Mouse (Mus musculus) forebrain, embryonic 14.5 days (tissue): ENCODE data around the gene Rab11fip5. TPM values are rescaled to one million over a fixed set of nuclear protein-coding genes. Genes with fewer than 3 reads are reported as not detected.

Experiments used
- ATAC-seq: fragments of 200-750 bp; cut with Nextera tagmentation; 2 replicates; pipeline ENCODE4 v1.8.0; 2017; ENCODE audit warnings: mild to moderate bottlenecking, moderate library complexity
- DNase-seq: peaks from one replicate; pipeline ENCODE4 v3.0.0-alpha.2; 2015; ENCODE audit warnings: low spot score
- H3K27ac ChIP-seq: fragments of 300-500 bp; sonication (generic); 2 replicates; pipeline ENCODE4 v1.5.1; 2014; ENCODE audit warnings: low read depth, mild to moderate bottlenecking, control low read depth, low read length, moderate library complexity
- H3K27me3 ChIP-seq: fragments of 300-500 bp; sonication (generic); replicated peaks from 2 replicates; pipeline ENCODE4 v1.6.1; 2014; ENCODE audit warnings: low read length, control low read depth, mixed read lengths; ENCODE audit not compliant: control insufficient read depth, insufficient read depth
- H3K36me3 ChIP-seq: fragments of 300-500 bp; sonication (generic); 2 replicates; pipeline ENCODE4 v1.6.1; 2014; ENCODE audit warnings: low read length, control low read depth; ENCODE audit not compliant: control insufficient read depth, insufficient read depth
- H3K4me1 ChIP-seq: fragments of 300-500 bp; sonication (generic); 2 replicates; pipeline ENCODE4 v1.6.1; 2014; ENCODE audit warnings: antibody characterized with exemption, low read length, control low read depth; ENCODE audit not compliant: control insufficient read depth, insufficient read depth
- H3K4me2 ChIP-seq: fragments of 300-500 bp; sonication (generic); 2 replicates; pipeline ENCODE4 v1.6.1; 2014; ENCODE audit warnings: mild to moderate bottlenecking, control low read depth, low read length
- H3K4me3 ChIP-seq: fragments of 300-500 bp; sonication (generic); 2 replicates; pipeline ENCODE4 v1.5.1; 2014; ENCODE audit warnings: low read depth, low read length, control low read depth
- H3K9ac ChIP-seq: fragments of 300-500 bp; sonication (generic); 2 replicates; pipeline ENCODE4 v1.6.1; 2014; ENCODE audit warnings: mild to moderate bottlenecking, low read length, control low read depth, moderate library complexity
- H3K9me3 ChIP-seq: fragments of 300-500 bp; sonication (generic); replicated peaks from 2 replicates; pipeline ENCODE4 v1.6.1; 2016; ENCODE audit warnings: low read length, control low read depth, mixed read lengths; ENCODE audit not compliant: control insufficient read depth
- WGBS: fragments of 180-500 bp; shearing (Covaris S2); extraction: QIAGEN DNeasy Blood & Tissue Kit; methylation state at CpG from one replicate; pipeline ENCODE4 v1.1.7; 2014; 5-methylcytosine and 5-hydroxymethylcytosine counted together
- polyA plus RNA-seq: library from polyadenylated mRNA; unstranded; fragments of >200 nt; fragmentation: Nextera tagmentation; extraction: Ambion mirVana; gene quantifications from 2 replicates; pipeline ENCODE4 v1.2.1, GENCODE M21; 2014

The Rab11fip5 gene
- polyA plus RNA-seq, 1 experiment from 2014 or later: 9.2 TPM

DNA sequence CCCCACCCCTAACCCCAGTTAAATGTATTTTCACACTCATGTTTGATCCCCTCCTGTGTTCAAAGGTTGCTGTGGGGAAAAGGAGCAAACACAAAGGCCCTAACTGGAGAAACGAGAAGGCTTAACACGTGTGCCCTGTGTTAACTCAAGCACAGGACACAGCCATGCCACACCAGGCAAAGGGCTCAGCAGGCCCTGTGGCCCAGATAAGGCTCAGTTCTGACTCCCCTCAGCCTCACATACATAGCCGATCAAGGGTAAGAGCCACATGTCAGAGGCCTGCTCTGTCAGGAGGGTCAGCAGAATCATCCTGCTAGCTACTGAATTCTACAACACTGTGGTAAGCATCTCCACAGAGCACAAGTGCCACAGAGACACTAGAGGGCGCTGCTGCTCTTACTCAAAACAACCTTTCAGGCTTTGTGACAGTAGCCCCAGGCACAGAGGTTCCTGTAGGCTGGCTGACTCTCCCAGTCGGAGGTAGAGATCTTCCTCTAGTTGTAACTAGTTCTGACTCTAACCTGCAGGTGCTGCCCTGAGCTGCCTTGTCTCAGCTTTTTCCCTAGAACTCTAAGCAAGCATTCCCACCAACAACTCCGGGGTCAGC is 28.3 kb downstream of the Rab11fip5 start:
- DNase-seq: peak; percentile 95

DNA sequence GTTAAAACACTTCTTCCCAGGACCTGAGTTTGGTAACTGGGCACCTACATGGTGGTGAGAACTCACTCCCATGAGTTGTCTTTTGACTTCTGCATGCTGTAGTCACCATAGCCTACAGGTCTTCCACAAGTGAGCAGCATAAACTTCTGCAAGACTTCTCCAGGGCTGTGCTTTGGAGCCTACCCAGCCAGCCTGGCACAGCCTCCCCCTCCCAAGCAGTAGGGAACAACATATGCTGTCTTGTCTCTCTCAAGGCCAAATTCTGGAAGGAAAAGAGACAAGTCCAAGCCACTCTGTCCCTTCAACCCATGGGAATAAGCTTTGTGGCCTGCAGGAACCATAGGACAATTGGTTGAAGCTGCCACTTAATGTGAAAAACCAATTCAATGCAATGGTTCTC is 29.5 kb downstream of the Rab11fip5 start:
- Histone ChIP-seq H3K27ac (no peak overlapping the region), H3K4me2 (no peak overlapping the region), H3K27me3 (no peaks in the 10 kb centered on the region), H3K36me3 (0 out of 2 replicates have a peak, but pooled peaks cover 15% of the 10 kb centered on the region), H3K4me3 (no peak overlapping the region), H3K9me3 (no peaks in the 10 kb centered on the region), H3K9ac (no peak overlapping the region), H3K4me1 (no peaks in the 10 kb centered on the region)
- ATAC-seq: no peak
- DNase-seq: no peak

More for the DNA sequence above, 28.3 kb downstream of the Rab11fip5 start:
- Histone ChIP-seq H3K9ac (no peak overlapping the region), H3K27me3 (no peaks in the 10 kb centered on the region), H3K4me1 (no peaks in the 10 kb centered on the region), H3K27ac (no peak overlapping the region), H3K36me3 (0 out of 2 replicates have a peak, but pooled peaks cover 11% of the 10 kb centered on the region), H3K4me3 (no peak overlapping the region), H3K4me2 (no peak overlapping the region), H3K9me3 (no peaks in the 10 kb centered on the region)
- WGBS: 45% methylated on average over 6 of the region's 6 CpGs
- peak; percentile 89 for ATAC-seq

DNA sequence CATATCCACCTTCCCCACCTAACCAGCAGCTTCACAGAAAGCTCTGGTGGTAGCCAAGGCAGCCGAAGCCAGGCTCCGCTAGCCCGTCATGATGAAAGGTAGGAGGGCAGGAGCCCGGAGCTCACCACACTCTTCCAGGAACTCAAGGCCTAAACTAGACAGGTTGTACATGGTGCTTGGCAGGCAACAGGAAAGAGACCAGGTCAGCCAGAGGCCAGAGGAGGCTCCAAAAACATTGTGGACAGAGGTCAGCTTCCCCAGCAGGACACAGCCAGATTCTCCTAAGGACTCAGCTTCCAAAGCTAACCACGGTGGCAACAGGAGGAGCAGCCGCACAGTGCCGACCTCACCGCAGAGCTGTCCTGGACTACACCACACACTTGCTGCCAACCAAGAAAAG is 31.4 kb downstream of the Rab11fip5 start:
- H3K4me1 ChIP-seq: no peaks in the 10 kb centered on the region
- no peak for ATAC-seq
- 90% methylated on average over 8 of the region's 8 CpGs for WGBS
- no peak overlapping the region for H3K4me2 ChIP-seq
- H3K9ac ChIP-seq: no peak overlapping the region
- H3K4me3 ChIP-seq: no peak overlapping the region
- no peak for DNase-seq
- H3K27ac ChIP-seq: no peak overlapping the region
- no peaks in the 10 kb centered on the region for H3K9me3 ChIP-seq
- 0 out of 2 replicates have a peak, but pooled peaks cover 10% of the 10 kb centered on the region for H3K36me3 ChIP-seq
- H3K27me3 ChIP-seq: no peaks in the 10 kb centered on the region

DNA sequence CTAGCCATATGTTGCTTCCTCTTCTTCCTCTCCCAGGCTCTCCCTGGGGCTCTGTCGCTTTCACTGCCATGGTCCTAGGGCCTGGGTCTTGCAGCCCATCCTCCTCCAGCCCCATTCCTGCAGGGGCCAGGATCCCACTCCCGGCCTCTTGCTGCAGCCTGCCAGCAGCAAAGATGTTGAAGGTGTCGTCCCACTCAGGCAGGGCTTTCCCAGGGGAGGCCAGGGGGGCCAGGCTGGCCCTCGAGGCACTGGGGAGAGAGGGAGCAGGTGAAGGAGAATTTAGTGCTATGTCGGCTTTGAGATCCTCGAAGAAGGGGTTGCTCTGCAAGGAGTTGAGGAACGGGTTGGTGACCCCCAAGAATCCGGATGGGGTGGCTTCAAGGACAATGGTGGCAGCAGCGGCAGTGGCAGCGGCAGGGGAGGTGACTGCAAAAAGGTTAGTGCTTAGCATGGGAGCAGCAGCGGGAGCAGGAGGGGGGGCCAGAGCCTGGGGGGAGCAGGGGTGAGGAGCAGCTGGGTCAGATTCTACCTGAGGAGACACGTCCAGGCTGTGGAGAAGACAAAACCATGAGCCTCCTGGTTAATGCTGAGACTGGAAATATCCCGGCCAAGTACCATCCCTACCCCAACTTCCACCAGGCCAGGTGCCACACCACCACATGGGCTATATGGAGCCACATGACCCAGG is 32.5 kb downstream of the Rab11fip5 start:
- Histone ChIP-seq H3K27ac (no peak overlapping the region), H3K4me2 (no peak overlapping the region), H3K9me3 (no peaks in the 10 kb centered on the region), H3K27me3 (no peaks in the 10 kb centered on the region), H3K9ac (no peak overlapping the region), H3K4me1 (no peaks in the 10 kb centered on the region), H3K4me3 (no peak overlapping the region), H3K36me3 (0 out of 2 replicates have a peak, but pooled peaks cover 6% of the 10 kb centered on the region)
- DNase-seq (no peak), ATAC-seq (no peak)
- WGBS: 76% methylated on average over 13 of the region's 13 CpGs

GRCm38 (mm10) chr6:85340184-85340583 is 34.2 kb downstream of the Rab11fip5 start:
- no peak overlapping the region for H3K9ac ChIP-seq
- no peaks in the 10 kb centered on the region for H3K9me3 ChIP-seq
- WGBS: 77% methylated on average over 12 of the region's 12 CpGs
- no peak overlapping the region for H3K4me3 ChIP-seq
- H3K4me1 ChIP-seq: no peaks in the 10 kb centered on the region
- no peak for ATAC-seq
- no peak overlapping the region for H3K4me2 ChIP-seq
- H3K27ac ChIP-seq: no peak overlapping the region
- H3K36me3 ChIP-seq: peaks cover 11% of the 10 kb centered on the region; the same call in 1 of the 2 replicates
- H3K27me3 ChIP-seq: no peaks in the 10 kb centered on the region
- DNase-seq: no peak

DNA sequence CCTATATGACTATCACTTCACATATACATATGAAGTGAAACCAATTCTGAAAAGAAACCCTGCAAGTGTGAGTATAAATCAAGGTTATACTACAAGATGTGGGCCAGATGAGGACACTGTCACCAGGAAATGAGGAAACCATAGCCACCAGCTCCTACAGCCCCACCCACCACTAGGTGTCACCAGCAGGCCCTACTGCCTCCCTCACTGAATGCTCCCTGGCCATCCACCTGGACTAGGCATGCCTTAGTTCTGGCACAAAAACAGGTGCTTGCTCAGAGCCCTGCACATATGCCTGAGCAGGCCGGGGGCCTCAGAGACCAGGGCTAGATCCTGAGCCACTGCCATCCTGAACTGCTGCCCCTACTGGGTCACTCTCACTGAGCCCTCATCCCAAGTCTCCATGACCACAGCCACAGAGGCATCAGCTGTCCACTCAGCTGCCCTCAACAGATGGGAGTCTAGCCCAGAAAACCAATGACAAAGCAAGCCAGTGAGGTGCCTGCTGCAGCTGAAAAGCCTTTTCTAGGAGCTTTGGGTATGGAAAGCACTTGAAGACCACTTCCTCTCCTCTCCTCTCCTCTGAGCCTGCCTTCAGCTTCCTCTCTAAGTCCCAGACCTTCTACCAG is 35.0 kb downstream of the Rab11fip5 start:
- DNase-seq: peak; percentile 8
- H3K27ac ChIP-seq: no peak overlapping the region

DNA sequence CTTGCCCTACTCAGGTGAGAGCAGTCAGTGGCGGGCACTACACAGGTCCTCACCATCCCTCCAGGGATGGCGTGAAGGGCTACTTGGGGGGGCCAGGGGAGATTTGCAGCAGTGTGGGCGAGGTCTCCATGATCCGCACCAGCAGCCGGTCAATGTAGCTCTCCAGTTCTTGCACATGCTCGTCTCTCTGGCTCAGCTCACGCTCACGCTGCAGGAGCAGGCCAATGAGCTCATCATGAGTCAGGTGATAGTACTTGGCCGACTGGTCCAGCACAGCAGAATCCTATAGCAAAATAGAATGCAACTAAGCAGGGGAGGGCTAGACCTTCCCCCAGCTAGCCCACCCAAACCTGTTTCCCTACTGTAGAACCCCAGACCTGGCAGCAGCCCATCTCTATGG is 37.5 kb downstream of the Rab11fip5 start:
- no peak for DNase-seq
- H3K4me1 ChIP-seq: no peaks in the 10 kb centered on the region
- no peak overlapping the region for H3K9ac ChIP-seq
- no peaks in the 10 kb centered on the region for H3K9me3 ChIP-seq
- ATAC-seq: no peak
- H3K27ac ChIP-seq: no peak overlapping the region
- H3K4me2 ChIP-seq: no peak overlapping the region
- H3K4me3 ChIP-seq: no peak overlapping the region
- H3K36me3 ChIP-seq: peaks cover 11% of the 10 kb centered on the region; the same call in 1 of the 2 replicates
- no peaks in the 10 kb centered on the region for H3K27me3 ChIP-seq
- WGBS: 80% methylated on average over 9 of the region's 9 CpGs

More for the DNA sequence above, 35.0 kb downstream of the Rab11fip5 start:
- Histone ChIP-seq H3K9ac (no peak overlapping the region), H3K36me3 (peaks cover 11% of the 10 kb centered on the region; the same call in 1 of the 2 replicates), H3K4me2 (no peak overlapping the region), H3K4me1 (no peaks in the 10 kb centered on the region), H3K4me3 (no peak overlapping the region), H3K27me3 (no peaks in the 10 kb centered on the region), H3K9me3 (no peaks in the 10 kb centered on the region)
- no peak for ATAC-seq
- WGBS: 83% methylated on average over 1 of the region's 1 CpGs

GRCm38 (mm10) chr6:85335352-85335751 is 39.1 kb downstream of the Rab11fip5 start:
- Histone ChIP-seq H3K27ac (no peak overlapping the region), H3K9me3 (no peaks in the 10 kb centered on the region), H3K27me3 (no peaks in the 10 kb centered on the region), H3K4me3 (no peak overlapping the region), H3K9ac (no peak overlapping the region), H3K36me3 (peaks cover 4% of the 10 kb centered on the region; the same call in 1 of the 2 replicates), H3K4me1 (0 out of 2 replicates have a peak, but pooled peaks cover 6% of the 10 kb centered on the region), H3K4me2 (no peak overlapping the region)
- WGBS: 65% methylated on average over 3 of the region's 3 CpGs
- DNase-seq: no peak
- no peak for ATAC-seq

- ATAC-seq (no peak), DNase-seq (no peak)
- H3K9me3 ChIP-seq: no peaks in the 10 kb centered on the region
- H3K4me3 ChIP-seq: no peak overlapping the region
- no peak overlapping the region for H3K27ac ChIP-seq
- WGBS: 63% methylated on average over 5 of the region's 5 CpGs
- no peaks in the 10 kb centered on the region for H3K27me3 ChIP-seq
- no peak overlapping the region for H3K9ac ChIP-seq
- no peak overlapping the region for H3K4me2 ChIP-seq
- peaks cover 4% of the 10 kb centered on the region; the same call in 1 of the 2 replicates for H3K36me3 ChIP-seq
- H3K4me1 ChIP-seq: 0 out of 2 replicates have a peak, but pooled peaks cover 6% of the 10 kb centered on the region
Measured at GRCm38 (mm10) chr6:85334851-85335250, 39.6 kb downstream of the Rab11fip5 start.
